8 mouse cellular contexts compared by ENCODE assay signal in the genomic region with DNA sequence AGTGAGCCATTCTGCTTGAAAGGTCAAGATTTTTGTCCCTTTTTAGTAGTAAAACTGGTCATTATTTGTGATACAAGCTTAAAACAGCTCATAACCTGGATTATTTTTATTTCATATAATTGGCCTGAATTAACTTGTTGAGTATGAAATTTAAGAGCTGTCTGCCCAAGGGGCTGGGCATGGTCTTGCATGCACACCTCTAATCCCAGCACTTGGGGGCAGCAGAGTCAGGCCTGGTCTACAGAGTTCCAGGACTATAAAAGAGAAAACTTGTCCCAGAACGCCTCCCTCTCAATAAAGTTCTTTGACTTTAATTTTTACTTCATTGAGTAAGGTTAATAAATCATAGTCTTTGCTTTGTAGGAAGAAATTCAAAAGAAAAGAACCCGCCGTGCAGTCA. TPM values are rescaled to one million over a fixed set of nuclear protein-coding genes. Genes with fewer than 3 reads are reported as not detected.
DNase-seq lines count a peak whose midpoint lies in the region; ATAC-seq and TF ChIP-seq lines count a peak whose summit lies in the region.

No protein-coding gene starts in this region.

- H3K27me3 ChIP-seq in heart, adult 2 months (ENCODE audit: control insufficient read depth, insufficient read depth, low read length): no peaks in the 10 kb centered on the region
- H3K27me3 ChIP-seq in testis, adult 2 months (ENCODE audit: control insufficient read depth, insufficient read depth, low read length): no peaks in the 10 kb centered on the region
- no peaks in the 10 kb centered on the region for H3K27me3 ChIP-seq in embryonic facial prominence, embryonic 11.5 days (ENCODE audit: control insufficient read depth, insufficient read depth, low read length)
- no peaks in the 10 kb centered on the region for H3K27me3 ChIP-seq in lung, embryonic 14.5 days (ENCODE audit: insufficient read depth, low read length)

- no peak for TF ChIP-seq POLR2A in heart, adult 2 months (IDR thresholded peaks at IDR 0.05; ENCODE audit: insufficient read depth, low read depth, low read length)
- TF ChIP-seq POLR2A in testis, adult 2 months (IDR thresholded peaks at IDR 0.05; ENCODE audit: control insufficient read depth, low read depth, low read length): no peak

- TF ChIP-seq CTCF in heart, adult 2 months (IDR thresholded peaks at IDR 0.05): peak; percentile 80
- TF ChIP-seq CTCF in testis, adult 2 months (IDR thresholded peaks at IDR 0.05; ENCODE audit: control insufficient read depth, insufficient read depth, insufficient replicate concordance, low read depth, low read length): peak; percentile 27; the same call in 1 of the 2 replicates
- TF ChIP-seq CTCF in lung, embryonic 14.5 days (IDR thresholded peaks at IDR 0.05; ENCODE audit: low read depth): peak; percentile 61

- intact Hi-C loops in heart, adult 2 months (cut with DNase I): loop anchor here (5.0 kb wide), 1 partner anchor 163 kb away; no protein-coding TSS in a partner anchor
- intact Hi-C loops in heart, postnatal 25 days (cut with DNase I): loop anchor here (5.0 kb wide), 2 partner anchors 108 to 163 kb away; no protein-coding TSS in a partner anchor

- DNase-seq in heart, adult 2 months: peak in 1 of 2 experiments; percentile 27
- no peak for DNase-seq in heart, postnatal 25 days (ENCODE audit: low spot score)
- DNase-seq in testis, postnatal 14 days (ENCODE audit: low spot score): no peak
- peak; percentile 62 for DNase-seq in embryonic facial prominence, embryonic 11.5 days (ENCODE audit: low spot score)
- DNase-seq in lung, embryonic 14.5 days: peak; percentile 77
- no peak for DNase-seq in Muller cell, postnatal 12 days (ENCODE audit: inconsistent ontology term)

- H3K27ac ChIP-seq in heart, adult 2 months: no peak overlapping the region
- no peak overlapping the region for H3K27ac ChIP-seq in testis, adult 2 months (ENCODE audit: control insufficient read depth, insufficient read depth, low read depth, low read length)
- no peak overlapping the region for H3K27ac ChIP-seq in embryonic facial prominence, embryonic 11.5 days (replicated peaks; ENCODE audit: low read depth, low read length)
- no peak overlapping the region for H3K27ac ChIP-seq in lung, embryonic 14.5 days (ENCODE audit: low read depth)

- no peak overlapping the region for H3K4me2 ChIP-seq in embryonic facial prominence, embryonic 11.5 days (ENCODE audit: low read depth, low read length)
- no peak overlapping the region for H3K4me2 ChIP-seq in lung, embryonic 14.5 days

- H3K4me1 ChIP-seq in heart, adult 2 months (ENCODE audit: control insufficient read depth, insufficient read depth, low read length): peaks cover 3% of the 10 kb centered on the region
- peaks cover 3% of the 10 kb centered on the region for H3K4me1 ChIP-seq in testis, adult 2 months (ENCODE audit: control insufficient read depth, insufficient read depth, low read length)
- no peaks in the 10 kb centered on the region for H3K4me1 ChIP-seq in embryonic facial prominence, embryonic 11.5 days (ENCODE audit: control insufficient read depth, insufficient read depth, low read length)
- no peaks in the 10 kb centered on the region for H3K4me1 ChIP-seq in lung, embryonic 14.5 days (ENCODE audit: insufficient read depth)

- no peak for TF ChIP-seq EP300 in heart, adult 2 months (IDR thresholded peaks at IDR 0.05; ENCODE audit: insufficient read depth, low read depth, low read length)

- H3K79me2 ChIP-seq in heart, adult 2 months (replicated peaks; ENCODE audit: control insufficient read depth, insufficient read depth, low read length): 0 out of 2 replicates have a peak, but pooled peaks cover 3% of the 10 kb centered on the region

- no peak overlapping the region for H3K4me3 ChIP-seq in heart, adult 2 months
- no peak overlapping the region for H3K4me3 ChIP-seq in testis, adult 2 months (ENCODE audit: control insufficient read depth, low read depth, low read length)
- H3K4me3 ChIP-seq in embryonic facial prominence, embryonic 11.5 days (ENCODE audit: low read depth, low read length): no peak overlapping the region
- 0 out of 2 replicates have a peak overlapping the region, but pooled peaks have one; percentile 2 for H3K4me3 ChIP-seq in lung, embryonic 14.5 days (ENCODE audit: low read depth, low read length)

- H3K9ac ChIP-seq in heart, adult 2 months (ENCODE audit: low read depth, low read length): no peak overlapping the region
- no peak overlapping the region for H3K9ac ChIP-seq in embryonic facial prominence, embryonic 11.5 days (replicated peaks; ENCODE audit: low read length)
- H3K9ac ChIP-seq in lung, embryonic 14.5 days: no peak overlapping the region

- H3K9me3 ChIP-seq in embryonic facial prominence, embryonic 11.5 days (replicated peaks; ENCODE audit: control insufficient read depth, low read length): no peaks in the 10 kb centered on the region
- H3K9me3 ChIP-seq in lung, embryonic 14.5 days (ENCODE audit: low read depth, low read length): no peaks in the 10 kb centered on the region

- H3K36me3 ChIP-seq in heart, adult 2 months (ENCODE audit: control insufficient read depth, insufficient read depth, low read length): peaks cover 38% of the 10 kb centered on the region
- H3K36me3 ChIP-seq in testis, adult 2 months (ENCODE audit: control insufficient read depth, insufficient read depth, low read length): no peaks in the 10 kb centered on the region; the same call in none of the 2 replicates
- H3K36me3 ChIP-seq in embryonic facial prominence, embryonic 11.5 days (replicated peaks; ENCODE audit: control insufficient read depth, insufficient read depth, low read depth, low read length): peaks cover 6% of the 10 kb centered on the region
- H3K36me3 ChIP-seq in lung, embryonic 14.5 days (ENCODE audit: insufficient read depth): peaks cover 49% of the 10 kb centered on the region

- ATAC-seq in embryonic facial prominence, embryonic 11.5 days (replicated peaks; ENCODE audit: insufficient number of reproducible peaks, low FRiP score, low TSS enrichment, low read depth): no peak
- ATAC-seq in lung, embryonic 14.5 days (ENCODE audit: insufficient read depth): no peak
- no peak for ATAC-seq in monocyte, adult 5-6 weeks (replicated peaks; ENCODE audit: insufficient number of reproducible peaks, low FRiP score, low TSS enrichment, poor library complexity, severe bottlenecking)

- 70% methylated on average over 3 of the region's 3 CpGs for WGBS in heart, adult 2 months
- 91% methylated on average over 3 of the region's 3 CpGs for WGBS in embryonic facial prominence, embryonic 11.5 days
- WGBS in lung, embryonic 14.5 days: 77% methylated on average over 3 of the region's 3 CpGs

RNA-seq across cellular contexts. Expression of a gene that starts 3.1 kb away (rescaled TPM):
- 100 to 1,000 TPM; 494 to 591 TPM for total RNA-seq in heart, adult 2 months (2021)
- polyA plus RNA-seq in heart, adult 2 months (2012; rRNA removed): 185 and 205 TPM in 2 replicates
- total RNA-seq in heart, postnatal 25 days (2021): 100 to 1,000 TPM; 504 to 557 TPM
- polyA plus RNA-seq in testis, adult 2 months (2012; rRNA removed): 200 and 210 TPM in 2 replicates
- polyA plus RNA-seq in embryonic facial prominence, embryonic 11.5 days (2014; fragmentation: Nextera tagmentation; extraction: Ambion mirVana): 844 and 899 TPM in 2 replicates
- polyA plus RNA-seq in lung, embryonic 14.5 days (2014; fragmentation: Nextera tagmentation; extraction: Ambion mirVana): 845 and 899 TPM in 2 replicates
- 492 to 553 TPM (median 534 TPM) in 3 replicates for total RNA-seq in monocyte, adult 5-6 weeks (2017)

RNA-seq across cellular contexts. Expression of a gene that starts 4.5 kb away (rescaled TPM):
- total RNA-seq in heart, adult 2 months (2021): 10 to 100 TPM; 10.3 to 11.2 TPM
- 2.3 and 4.5 TPM in 2 replicates for polyA plus RNA-seq in heart, adult 2 months (2012; rRNA removed)
- total RNA-seq in heart, postnatal 25 days (2021): 10 to 100 TPM in 1 of 2 experiments, 1 to 10 TPM in 1; 9.7 to 11.4 TPM
- 5.1 and 5.5 TPM in 2 replicates for polyA plus RNA-seq in testis, adult 2 months (2012; rRNA removed)
- polyA plus RNA-seq in embryonic facial prominence, embryonic 11.5 days (2014; fragmentation: Nextera tagmentation; extraction: Ambion mirVana): 17.1 and 19.0 TPM in 2 replicates
- 21.0 and 22.1 TPM in 2 replicates for polyA plus RNA-seq in lung, embryonic 14.5 days (2014; fragmentation: Nextera tagmentation; extraction: Ambion mirVana)
- 40.7 to 58.5 TPM (median 42.8 TPM) in 3 replicates for total RNA-seq in monocyte, adult 5-6 weeks (2017)

RNA-seq across cellular contexts. Expression of a gene that starts 34.5 kb away (rescaled TPM):
- total RNA-seq in heart, adult 2 months (2021): 1 to 10 TPM; 3.3 to 5.6 TPM
- polyA plus RNA-seq in heart, adult 2 months (2012; rRNA removed): 1.1 and 1.5 TPM in 2 replicates
- 1 to 10 TPM; 6.0 to 6.4 TPM for total RNA-seq in heart, postnatal 25 days (2021)
- polyA plus RNA-seq in testis, adult 2 months (2012; rRNA removed): 2.2 and 3.0 TPM in 2 replicates
- 13.8 and 14.9 TPM in 2 replicates for polyA plus RNA-seq in embryonic facial prominence, embryonic 11.5 days (2014; fragmentation: Nextera tagmentation; extraction: Ambion mirVana)
- 11.9 and 14.0 TPM in 2 replicates for polyA plus RNA-seq in lung, embryonic 14.5 days (2014; fragmentation: Nextera tagmentation; extraction: Ambion mirVana)
- total RNA-seq in monocyte, adult 5-6 weeks (2017): 2.2 to 16.1 TPM (median 6.4 TPM) in 3 replicates

Comparison
In these comparisons a context has a peak if more than half of its experiments do, and no peak if none do; other contexts are left out.
1. DNase-seq: peak in embryonic facial prominence, embryonic 11.5 days (single experiment) and lung, embryonic 14.5 days (single experiment); none in heart, postnatal 25 days (single experiment), testis, postnatal 14 days (single experiment) and Muller cell, postnatal 12 days (single experiment).
2. CTCF ChIP-seq: peak in every context shown above with its lines; median percentile 80 in heart, adult 2 months; 61 in lung, embryonic 14.5 days; 27 in testis, adult 2 months.